21 mouse cellular contexts compared by ENCODE assay signal in the genomic region with DNA sequence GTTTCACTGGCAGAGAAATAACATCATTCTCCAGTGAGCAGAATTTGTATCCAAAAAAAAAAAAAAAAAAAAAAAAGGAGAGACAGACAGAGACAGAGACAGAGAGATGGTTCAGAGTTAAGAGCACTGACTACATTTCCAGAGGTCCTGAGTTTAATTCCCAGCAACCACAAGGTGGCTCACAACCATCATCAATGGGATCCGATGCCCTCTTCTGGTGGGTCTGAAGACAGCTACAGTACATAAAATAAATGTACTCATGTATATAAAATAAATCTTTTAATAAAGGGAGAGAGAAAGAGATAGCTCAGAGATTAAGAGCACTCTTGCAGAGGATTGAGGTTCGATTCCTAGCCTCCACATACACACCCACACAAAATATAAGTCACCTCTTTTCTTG. TPM values are rescaled to one million over a fixed set of nuclear protein-coding genes. Genes with fewer than 3 reads are reported as not detected.
"Had no signal": no experiment of that assay in that cellular context is flagged by ENCODE, and none has a peak within 500 bp of the region (broad histone marks: within the 10 kb centered on the region; RNA-seq: fewer than 3 reads in every experiment).

No protein-coding gene starts in this region.

- H3K4me3 ChIP-seq: kidney, embryonic 15.5 days; limb, embryonic 13.5 days; megakaryocyte, embryonic 14.5 days; midbrain, embryonic 15.5 days; neural tube, embryonic 12.5 days; stomach, embryonic 15.5 days had no signal

- H3K36me3 ChIP-seq: kidney, embryonic 15.5 days; limb, embryonic 13.5 days; midbrain, embryonic 15.5 days; neural tube, embryonic 12.5 days; stomach, embryonic 15.5 days had no signal

- DNase-seq: kidney, adult 2 months; kidney, postnatal 36 days; left cerebral cortex, postnatal 4 days; lung, embryonic 14.5 days; lung, postnatal 10 days; right cerebral cortex, postnatal 4 days; spleen, adult 18-20 months; thymus, postnatal 4 days had no signal

- H3K27me3 ChIP-seq: kidney, embryonic 15.5 days; limb, embryonic 13.5 days; megakaryocyte, embryonic 14.5 days; midbrain, embryonic 15.5 days; neural tube, embryonic 12.5 days; stomach, embryonic 15.5 days had no signal

- H3K9ac ChIP-seq: kidney, embryonic 15.5 days; limb, embryonic 13.5 days; lung, embryonic 14.5 days; midbrain, embryonic 15.5 days; neural tube, embryonic 12.5 days; stomach, embryonic 15.5 days had no signal

- H3K27ac ChIP-seq: kidney, embryonic 15.5 days; limb, embryonic 13.5 days; macrophage; midbrain, embryonic 15.5 days; neural tube, embryonic 12.5 days; stomach, embryonic 15.5 days had no signal

- ATAC-seq: midbrain, embryonic 15.5 days had no signal

- H3K9me3 ChIP-seq: kidney, embryonic 15.5 days; limb, embryonic 13.5 days; midbrain, embryonic 15.5 days; neural tube, embryonic 12.5 days; stomach, embryonic 15.5 days had no signal

- H3K4me2 ChIP-seq: kidney, embryonic 15.5 days; limb, embryonic 13.5 days; lung, embryonic 14.5 days; midbrain, embryonic 11.5 days; midbrain, embryonic 15.5 days; neural tube, embryonic 12.5 days; stomach, embryonic 15.5 days had no signal

- H3K4me1 ChIP-seq: kidney, embryonic 15.5 days; limb, embryonic 13.5 days; midbrain, embryonic 15.5 days; neural tube, embryonic 12.5 days; stomach, embryonic 15.5 days had no signal

RNA-seq across cellular contexts. Expression of gene Oscar, which starts 37.8 kb away (rescaled TPM):
- total RNA-seq: liver, adult 2 months; monocyte, adult 5-6 weeks; neutrophil, adult 5-6 weeks had no signal
- polyA plus RNA-seq: kidney, embryonic 15.5 days; liver, adult 2 months; liver, embryonic 16.5 days; lung, embryonic 14.5 days; macrophage; thymus, postnatal 0 days had no signal
